ENCODE assay signal across 12 mouse cellular contexts in genomic region chr5:57760069-57761063, GRCm38 (mm10). TPM values are rescaled to one million over a fixed set of nuclear protein-coding genes. Genes with fewer than 3 reads are reported as not detected.
A peak's percentile ranks its signal among the peaks of the same experiment; 100 is the strongest.
DNase-seq lines count a peak whose midpoint lies in the region; ATAC-seq and TF ChIP-seq lines count a peak whose summit lies in the region.
"Had no signal": no experiment of that assay in that cellular context is flagged by ENCODE, and none has a peak within 500 bp of the region (broad histone marks: within the 10 kb centered on the region; RNA-seq: fewer than 3 reads in every experiment).

No protein-coding gene starts in this region.

- no peak for TF ChIP-seq CTCF in stomach, postnatal 0 days (IDR thresholded peaks at IDR 0.05; ENCODE audit: low read depth)

- no peak overlapping the region for H3K9ac ChIP-seq in heart, embryonic 15.5 days
- no peak overlapping the region for H3K9ac ChIP-seq in stomach, embryonic 14.5 days (replicated peaks; ENCODE audit: low read depth, low read length)
- no peak overlapping the region for H3K9ac ChIP-seq in stomach, postnatal 0 days (ENCODE audit: low read length)
- H3K9ac ChIP-seq: stomach, embryonic 15.5 days had no signal

- intact Hi-C loops in heart, postnatal 14 days (cut with DNase I), result no loop called here

- peaks cover 31% of the 10 kb centered on the region for H3K4me1 ChIP-seq in heart, embryonic 15.5 days (replicated peaks)
- H3K4me1 ChIP-seq in stomach, embryonic 14.5 days (ENCODE audit: control insufficient read depth, insufficient read depth, low read length), result peaks cover 5% of the 10 kb centered on the region; the same call in 1 of the 2 replicates
- H3K4me1 ChIP-seq in stomach, postnatal 0 days (replicated peaks; ENCODE audit: control insufficient read depth, insufficient read depth), result no peaks in the 10 kb centered on the region

- peak overlapping the region; percentile 72 for H3K27ac ChIP-seq in heart, embryonic 15.5 days
- H3K27ac ChIP-seq in stomach, embryonic 14.5 days (ENCODE audit: low read length), result peak overlapping the region; percentile 2; the same call in 1 of the 2 replicates
- no peak overlapping the region for H3K27ac ChIP-seq in stomach, postnatal 0 days (replicated peaks)
- H3K27ac ChIP-seq: stomach, embryonic 15.5 days had no signal

- DNase-seq in heart, postnatal 14 days, result no peak
- no peak for DNase-seq in stomach, postnatal 0 days (ENCODE audit: low spot score)
- peak; percentile 67 for DNase-seq in yolk sac, embryonic 10.5 days (ENCODE audit: low spot score)
- DNase-seq in layer of hippocampus, adult 9-11 months, result no peak
- no peak for DNase-seq in layer of hippocampus, postnatal 25 days (ENCODE audit: extremely low spot score in 1 of 2, low spot score in 1 of 2)
- DNase-seq: gastrocnemius, postnatal 25 days; lung, postnatal 36 days had no signal

- TF ChIP-seq EP300 in stomach, postnatal 0 days (optimal IDR thresholded peaks at IDR 0.05), result no peak

- 26% methylated on average over 6 of the region's 6 CpGs for WGBS in heart, embryonic 15.5 days
- WGBS in stomach, embryonic 14.5 days, result 35% methylated on average over 6 of the region's 6 CpGs
- 42% methylated on average over 6 of the region's 6 CpGs for WGBS in stomach, postnatal 0 days

- no peaks in the 10 kb centered on the region for H3K9me3 ChIP-seq in heart, embryonic 15.5 days (replicated peaks)
- H3K9me3 ChIP-seq in stomach, embryonic 14.5 days (ENCODE audit: control insufficient read depth, low read depth, low read length), result no peaks in the 10 kb centered on the region
- H3K9me3 ChIP-seq in stomach, postnatal 0 days (ENCODE audit: control insufficient read depth, low read length), result no peaks in the 10 kb centered on the region
- H3K9me3 ChIP-seq: stomach, embryonic 15.5 days had no signal

- H3K4me3 ChIP-seq in heart, embryonic 15.5 days, result no peak overlapping the region
- no peak overlapping the region for H3K4me3 ChIP-seq in stomach, embryonic 14.5 days (ENCODE audit: low read depth, low read length)
- H3K4me3 ChIP-seq in stomach, postnatal 0 days (ENCODE audit: low read depth, low read length), result no peak overlapping the region
- H3K4me3 ChIP-seq: stomach, embryonic 15.5 days had no signal

- peak overlapping the region; percentile 2; the same call in 1 of the 2 replicates for H3K4me2 ChIP-seq in heart, embryonic 15.5 days
- H3K4me2 ChIP-seq in stomach, embryonic 14.5 days (replicated peaks; ENCODE audit: low read depth, low read length), result no peak overlapping the region
- H3K4me2 ChIP-seq in stomach, postnatal 0 days (replicated peaks; ENCODE audit: low read depth), result no peak overlapping the region
- H3K4me2 ChIP-seq: stomach, embryonic 15.5 days had no signal

- ATAC-seq in heart, embryonic 15.5 days (replicated peaks; ENCODE audit: insufficient number of reproducible peaks, insufficient read depth, low FRiP score, low read depth), result 0 out of 2 replicates have a peak, but pooled peaks have one; percentile 35
- ATAC-seq in stomach, embryonic 14.5 days (ENCODE audit: insufficient number of reproducible peaks, insufficient read depth, low FRiP score, low read depth), result peak; percentile 49; the same call in 1 of the 2 replicates
- ATAC-seq in stomach, postnatal 0 days (ENCODE audit: low FRiP score, low TSS enrichment), result no peak
- peak; percentile 48 for ATAC-seq in erythroid progenitor cell, adult 5-6 weeks (replicated peaks; ENCODE audit: low FRiP score, poor library complexity, severe bottlenecking)
- ATAC-seq: inflammation-experienced regulatory T-cells, adult 6 months had no signal

- no peaks in the 10 kb centered on the region for H3K27me3 ChIP-seq in heart, embryonic 15.5 days
- H3K27me3 ChIP-seq in stomach, embryonic 14.5 days (ENCODE audit: control insufficient read depth, insufficient read depth, low read length), result no peaks in the 10 kb centered on the region
- H3K27me3 ChIP-seq in stomach, postnatal 0 days (ENCODE audit: control insufficient read depth, insufficient read depth, low read length), result no peaks in the 10 kb centered on the region
- H3K27me3 ChIP-seq: stomach, embryonic 15.5 days had no signal

- H3K36me3 ChIP-seq in heart, embryonic 15.5 days, result no peaks in the 10 kb centered on the region
- no peaks in the 10 kb centered on the region for H3K36me3 ChIP-seq in stomach, embryonic 14.5 days (ENCODE audit: control insufficient read depth, insufficient read depth, low read length)
- H3K36me3 ChIP-seq in stomach, postnatal 0 days (ENCODE audit: control insufficient read depth, insufficient read depth, low read length), result no peaks in the 10 kb centered on the region
- H3K36me3 ChIP-seq: stomach, embryonic 15.5 days had no signal

RNA-seq across cellular contexts. Expression of gene Pcdh7, which starts 42.6 kb away (rescaled TPM):
- polyA plus RNA-seq in heart, embryonic 15.5 days (2015; fragmentation: Nextera tagmentation; extraction: Ambion mirVana), result 21.1 and 21.8 TPM in 2 replicates
- 100 to 1,000 TPM; 113 to 135 TPM for total RNA-seq in heart, postnatal 14 days (2021)
- polyA plus RNA-seq in stomach, embryonic 14.5 days (2014; fragmentation: Nextera tagmentation; extraction: Ambion mirVana), result 23.5 and 26.4 TPM in 2 replicates
- polyA plus RNA-seq in stomach, postnatal 0 days (2015; fragmentation: Nextera tagmentation; extraction: Ambion mirVana), result 6.4 and 6.7 TPM in 2 replicates
- total RNA-seq in erythroid progenitor cell, adult 5-6 weeks (2015; ENCODE audit: low replicate concordance), result not detected in 2 replicates
- total RNA-seq in erythroid progenitor cell, adult 5-6 weeks (2017; ENCODE audit: low replicate concordance), result 1.8 TPM in 1 of 2 replicates, not detected in the other
- 10 to 100 TPM; 58.4 to 69.8 TPM for total RNA-seq in layer of hippocampus, postnatal 25 days (2021)
- polyA plus RNA-seq: inflammation-experienced regulatory T-cells, adult 6 months had no signal

Comparison
In these comparisons a context has a peak if more than half of its experiments do, and no peak if none do; other contexts are left out.
1. RNA of gene Pcdh7, which starts 42.6 kb away (total RNA-seq): 113 to 135 TPM in heart, postnatal 14 days and 58.4 to 69.8 TPM in layer of hippocampus, postnatal 25 days; 1.8 TPM in erythroid progenitor cell, adult 5-6 weeks; every median in the first group is over 10 times any median in the second.